Mouse (Mus musculus): Measurements from ENCODE around the gene Gm11077. TPM values are rescaled to one million over a fixed set of nuclear protein-coding genes. Genes with fewer than 3 reads are reported as not detected.

Gene Gm11077
- polyA plus RNA-seq (2015; fragmentation: Nextera tagmentation; extraction: Ambion mirVana), result not detected in 2 replicates

GRCm38 (mm10) chr6:140729272-140729671 lies at the start of gene Gm11077:
TSS of gene Gm11077 (plus strand) at chr6:140729284.
- no peak within 1 kb of the TSS for H3K9ac ChIP-seq (replicated peaks)
- no peaks in the 10 kb centered on the region for H3K27me3 ChIP-seq
- no peaks in the 10 kb centered on the region for H3K36me3 ChIP-seq
- no peak within 1 kb of the TSS for H3K27ac ChIP-seq
- H3K4me3 ChIP-seq (replicated peaks), result no peak within 1 kb of the TSS
- H3K4me1 ChIP-seq (replicated peaks), result peaks cover 12% of the 10 kb centered on the region; the same call in 1 of the 2 replicates
- no peaks in the 10 kb centered on the region for H3K9me3 ChIP-seq
- ATAC-seq, result no peak
- H3K4me2 ChIP-seq (replicated peaks), result no peak within 1 kb of the TSS
- 92% methylated on average over 5 of the region's 5 CpGs for WGBS

GRCm38 (mm10) chr6:140680713-140681112 lies 48.4 kb upstream of the Gm11077 start:
- H3K4me2 ChIP-seq (replicated peaks), result no peak overlapping the region
- H3K4me3 ChIP-seq (replicated peaks), result no peak overlapping the region
- no peak for ATAC-seq
- no peaks in the 10 kb centered on the region for H3K9me3 ChIP-seq
- H3K27ac ChIP-seq, result no peak overlapping the region
- H3K27me3 ChIP-seq, result peaks cover 17% of the 10 kb centered on the region; the same call in 1 of the 2 replicates
- H3K4me1 ChIP-seq (replicated peaks), result peaks cover 28% of the 10 kb centered on the region
- H3K36me3 ChIP-seq, result no peaks in the 10 kb centered on the region
- 35% methylated on average over 7 of the region's 7 CpGs for WGBS
- no peak overlapping the region for H3K9ac ChIP-seq (replicated peaks)

GRCm38 (mm10) chr6:140682829-140683228 lies 46.3 kb upstream of the Gm11077 start:
- 52% methylated on average over 13 of the region's 13 CpGs for WGBS
- H3K9me3 ChIP-seq, result no peaks in the 10 kb centered on the region

GRCm38 (mm10) chr6:140684403-140684802 lies 44.7 kb upstream of the Gm11077 start:
- no peak overlapping the region for H3K9ac ChIP-seq (replicated peaks)
- WGBS, result 90% methylated on average over 11 of the region's 11 CpGs
- H3K9me3 ChIP-seq, result no peaks in the 10 kb centered on the region
- no peak overlapping the region for H3K4me3 ChIP-seq (replicated peaks)
- H3K27ac ChIP-seq, result no peak overlapping the region
- H3K4me2 ChIP-seq (replicated peaks), result no peak overlapping the region
- no peak for ATAC-seq
- peaks cover 5% of the 10 kb centered on the region; the same call in 1 of the 2 replicates for H3K4me1 ChIP-seq (replicated peaks)
- no peaks in the 10 kb centered on the region for H3K36me3 ChIP-seq
- H3K27me3 ChIP-seq, result peaks cover 13% of the 10 kb centered on the region; the same call in 1 of the 2 replicates

More at GRCm38 (mm10) chr6:140682829-140683228, 46.3 kb upstream of the Gm11077 start:
- Histone ChIP-seq H3K36me3 (no peaks in the 10 kb centered on the region), H3K27me3 (peaks cover 14% of the 10 kb centered on the region; the same call in 1 of the 2 replicates), H3K9ac (replicated peaks) (no peak overlapping the region), H3K4me2 (replicated peaks) (no peak overlapping the region), H3K4me3 (replicated peaks) (no peak overlapping the region), H3K27ac (no peak overlapping the region), H3K4me1 (replicated peaks) (peaks cover 21% of the 10 kb centered on the region)
- no peak for ATAC-seq

GRCm38 (mm10) chr6:140689617-140690404 lies 39.3 kb upstream of the Gm11077 start:
- Histone ChIP-seq H3K4me1 (replicated peaks) (no peaks in the 10 kb centered on the region), H3K9ac (replicated peaks) (no peak overlapping the region), H3K36me3 (no peaks in the 10 kb centered on the region), H3K4me3 (replicated peaks) (no peak overlapping the region), H3K27ac (no peak overlapping the region), H3K4me2 (replicated peaks) (no peak overlapping the region), H3K27me3 (no peaks in the 10 kb centered on the region), H3K9me3 (no peaks in the 10 kb centered on the region)
- no peak for ATAC-seq
- WGBS, result 86% methylated on average over 16 of the region's 16 CpGs

DNA sequence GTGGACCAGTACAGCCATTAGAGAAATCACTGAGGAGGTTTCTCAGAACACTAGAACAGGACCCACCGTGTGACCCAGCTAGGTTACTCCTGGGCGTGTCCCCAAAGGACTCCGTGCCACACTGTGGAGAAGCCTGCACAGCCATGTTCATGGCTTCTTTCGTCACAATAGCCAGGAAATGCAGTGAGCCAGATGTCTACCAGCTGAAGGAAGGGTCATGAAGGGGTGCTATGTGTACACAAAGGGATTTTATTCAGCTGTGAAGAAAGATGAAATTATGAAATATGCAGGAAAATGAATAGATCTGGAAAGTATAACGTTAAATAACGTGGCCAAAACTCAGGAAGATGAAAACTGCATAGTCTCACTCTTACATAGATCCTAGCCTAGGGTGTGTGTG lies 36.9 kb upstream of the Gm11077 start:
- no peaks in the 10 kb centered on the region for H3K9me3 ChIP-seq
- H3K36me3 ChIP-seq, result no peaks in the 10 kb centered on the region
- no peak overlapping the region for H3K9ac ChIP-seq (replicated peaks)
- 95% methylated on average over 6 of the region's 6 CpGs for WGBS
- no peak for ATAC-seq
- H3K4me1 ChIP-seq (replicated peaks), result 0 out of 2 replicates have a peak, but pooled peaks cover 4% of the 10 kb centered on the region
- H3K4me2 ChIP-seq (replicated peaks), result no peak overlapping the region
- no peaks in the 10 kb centered on the region for H3K27me3 ChIP-seq
- no peak overlapping the region for H3K27ac ChIP-seq
- H3K4me3 ChIP-seq (replicated peaks), result no peak overlapping the region

DNA sequence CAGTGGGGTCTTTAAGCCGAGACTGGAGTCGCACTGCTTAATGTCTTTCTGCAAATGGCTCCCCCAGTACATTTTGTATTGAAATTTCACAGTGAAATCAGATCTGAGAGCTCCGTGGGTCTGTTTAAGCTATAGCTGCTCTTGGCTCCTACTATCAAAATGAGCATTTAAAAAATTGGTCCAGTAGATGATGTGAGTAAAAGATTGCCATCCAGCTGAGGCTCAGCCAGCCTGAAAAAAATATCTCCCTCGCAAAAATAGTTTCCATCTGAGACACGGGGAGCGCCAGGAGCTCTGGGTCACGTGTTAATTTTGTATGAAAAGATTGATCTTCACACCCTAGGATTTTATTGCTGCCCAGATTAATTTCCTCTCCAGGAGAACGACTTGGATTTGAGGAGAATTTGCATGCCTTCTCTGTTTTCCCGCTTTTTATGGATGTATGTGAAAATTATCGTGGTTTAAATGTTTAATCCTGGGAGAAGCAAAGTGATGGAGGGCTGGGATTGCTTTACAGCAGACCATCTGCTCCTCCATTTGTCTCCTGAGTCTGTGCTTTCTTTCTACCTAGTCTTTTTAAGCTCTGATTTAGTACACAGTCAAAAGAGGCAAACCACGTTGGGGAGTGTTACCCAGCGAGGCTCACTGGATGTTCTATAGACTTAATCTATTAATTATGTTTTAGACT lies 32.7 kb upstream of the Gm11077 start:
- H3K9ac ChIP-seq (replicated peaks), result no peak overlapping the region
- H3K4me3 ChIP-seq (replicated peaks), result no peak overlapping the region
- 62% methylated on average over 12 of the region's 12 CpGs for WGBS
- H3K27ac ChIP-seq, result no peak overlapping the region
- H3K27me3 ChIP-seq, result no peaks in the 10 kb centered on the region
- H3K4me2 ChIP-seq (replicated peaks), result no peak overlapping the region
- ATAC-seq, result no peak
- H3K4me1 ChIP-seq (replicated peaks), result 0 out of 2 replicates have a peak, but pooled peaks cover 4% of the 10 kb centered on the region
- H3K36me3 ChIP-seq, result no peaks in the 10 kb centered on the region
- H3K9me3 ChIP-seq, result no peaks in the 10 kb centered on the region

GRCm38 (mm10) chr6:140697994-140698393 lies 31.1 kb upstream of the Gm11077 start:
- ATAC-seq, result no peak

GRCm38 (mm10) chr6:140698596-140698995 lies 30.5 kb upstream of the Gm11077 start:
- Histone ChIP-seq H3K9me3 (no peaks in the 10 kb centered on the region), H3K27me3 (no peaks in the 10 kb centered on the region), H3K4me3 (replicated peaks) (no peak overlapping the region), H3K36me3 (no peaks in the 10 kb centered on the region), H3K4me1 (replicated peaks) (0 out of 2 replicates have a peak, but pooled peaks cover 4% of the 10 kb centered on the region), H3K4me2 (replicated peaks) (no peak overlapping the region), H3K27ac (no peak overlapping the region), H3K9ac (replicated peaks) (no peak overlapping the region)
- no peak for ATAC-seq
- WGBS, result 93% methylated on average over 1 of the region's 1 CpGs

More at GRCm38 (mm10) chr6:140697994-140698393, 31.1 kb upstream of the Gm11077 start:
- no peak overlapping the region for H3K4me2 ChIP-seq (replicated peaks)
- no peaks in the 10 kb centered on the region for H3K9me3 ChIP-seq
- WGBS, result 86% methylated on average over 11 of the region's 11 CpGs
- no peaks in the 10 kb centered on the region for H3K36me3 ChIP-seq
- no peak overlapping the region for H3K4me3 ChIP-seq (replicated peaks)
- H3K9ac ChIP-seq (replicated peaks), result no peak overlapping the region
- H3K27ac ChIP-seq, result no peak overlapping the region
- H3K27me3 ChIP-seq, result no peaks in the 10 kb centered on the region
- H3K4me1 ChIP-seq (replicated peaks), result 0 out of 2 replicates have a peak, but pooled peaks cover 4% of the 10 kb centered on the region

DNA sequence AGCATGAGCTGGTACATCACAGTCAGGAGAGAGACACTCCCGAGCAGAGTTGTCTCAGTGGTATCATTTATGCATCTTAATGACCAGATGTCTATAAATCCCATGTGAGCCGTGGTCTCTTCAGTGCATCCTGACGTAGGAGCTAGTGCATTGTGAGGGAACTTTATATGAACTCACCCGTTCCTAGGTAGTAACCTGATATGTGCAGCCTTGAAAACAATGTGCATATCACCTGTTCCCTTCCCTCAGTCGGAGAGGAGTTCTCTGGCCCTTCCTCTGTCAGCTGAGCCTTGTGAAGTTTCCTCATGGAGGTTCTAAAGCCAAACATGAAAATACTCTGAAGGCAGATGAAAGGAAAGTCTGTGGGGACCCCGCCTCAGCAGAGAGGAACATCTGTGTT lies 27.8 kb upstream of the Gm11077 start:
- no peaks in the 10 kb centered on the region for H3K4me1 ChIP-seq (replicated peaks)
- H3K9me3 ChIP-seq, result no peaks in the 10 kb centered on the region
- H3K9ac ChIP-seq (replicated peaks), result no peak overlapping the region
- 89% methylated on average over 6 of the region's 6 CpGs for WGBS
- no peaks in the 10 kb centered on the region for H3K36me3 ChIP-seq
- no peak overlapping the region for H3K4me2 ChIP-seq (replicated peaks)
- ATAC-seq, result no peak
- no peaks in the 10 kb centered on the region for H3K27me3 ChIP-seq
- H3K27ac ChIP-seq, result no peak overlapping the region
- H3K4me3 ChIP-seq (replicated peaks), result no peak overlapping the region

GRCm38 (mm10) chr6:140705132-140705531 lies 24.0 kb upstream of the Gm11077 start:
- Histone ChIP-seq H3K9me3 (no peaks in the 10 kb centered on the region), H3K4me2 (replicated peaks) (no peak overlapping the region), H3K4me3 (replicated peaks) (no peak overlapping the region), H3K9ac (replicated peaks) (no peak overlapping the region), H3K27ac (no peak overlapping the region), H3K27me3 (no peaks in the 10 kb centered on the region), H3K36me3 (no peaks in the 10 kb centered on the region), H3K4me1 (replicated peaks) (no peaks in the 10 kb centered on the region)
- ATAC-seq, result no peak
- WGBS, result 81% methylated on average over 10 of the region's 10 CpGs

DNA sequence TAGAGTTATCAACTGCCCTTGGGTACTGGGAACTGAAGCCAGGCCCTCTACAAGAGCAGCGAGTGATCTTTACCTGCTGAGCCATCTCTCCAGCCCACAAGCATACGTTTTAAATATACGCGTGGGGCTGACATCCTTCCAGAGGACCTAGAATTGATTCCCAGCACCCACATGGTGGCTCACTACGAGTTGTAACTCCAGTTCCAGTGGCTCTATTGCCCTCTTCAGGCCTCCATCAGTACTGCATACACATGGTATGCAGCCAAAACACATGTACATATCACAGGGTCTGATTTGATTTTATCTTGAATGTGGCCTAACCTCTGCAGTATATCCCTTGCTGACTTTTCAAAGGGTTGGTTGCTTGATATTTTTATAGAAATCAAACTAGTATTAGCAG lies 23.0 kb upstream of the Gm11077 start:
- Histone ChIP-seq H3K9ac (replicated peaks) (no peak overlapping the region), H3K36me3 (no peaks in the 10 kb centered on the region), H3K4me2 (replicated peaks) (no peak overlapping the region), H3K27ac (no peak overlapping the region), H3K9me3 (no peaks in the 10 kb centered on the region), H3K27me3 (no peaks in the 10 kb centered on the region), H3K4me3 (replicated peaks) (no peak overlapping the region), H3K4me1 (replicated peaks) (no peaks in the 10 kb centered on the region)
- no peak for ATAC-seq
- 92% methylated on average over 5 of the region's 5 CpGs for WGBS

Data from midbrain, embryonic 13.5 days (tissue).